Mouse (Mus musculus): ENCODE results near the gene Btbd35f29.
"Not testable (repeated sequence)": the region's sequence is repeated elsewhere in the genome, so short reads cannot be mapped to it uniquely, and the experiment has no call there.

The Btbd35f29 gene

DNA sequence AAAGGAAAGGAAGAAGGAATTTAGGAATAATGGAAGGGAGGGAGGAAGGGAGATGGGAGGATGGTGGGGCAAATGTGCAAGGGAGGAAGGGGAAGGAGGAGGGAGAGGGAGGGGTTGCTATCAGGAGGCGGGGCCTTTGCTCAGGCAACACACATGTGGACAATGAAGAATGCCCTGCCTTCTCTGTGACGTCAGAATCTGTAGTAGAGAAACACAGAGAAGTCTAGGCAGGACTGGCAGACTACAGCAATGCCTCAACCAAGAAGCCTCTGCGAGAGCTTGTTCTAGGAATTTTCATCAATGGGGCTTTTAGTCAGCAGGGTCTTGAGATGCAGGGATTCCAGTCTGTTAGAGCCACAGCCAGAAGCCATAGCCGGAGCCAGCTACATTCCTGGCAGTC lies at the start of gene Btbd35f29:
Gene Btbd35f29 (plus strand): TSS at position 301 of the 400 bp plus-strand sequence.
- DNase-seq (ENCODE audit: low spot score) = not testable (repeated sequence)

DNA sequence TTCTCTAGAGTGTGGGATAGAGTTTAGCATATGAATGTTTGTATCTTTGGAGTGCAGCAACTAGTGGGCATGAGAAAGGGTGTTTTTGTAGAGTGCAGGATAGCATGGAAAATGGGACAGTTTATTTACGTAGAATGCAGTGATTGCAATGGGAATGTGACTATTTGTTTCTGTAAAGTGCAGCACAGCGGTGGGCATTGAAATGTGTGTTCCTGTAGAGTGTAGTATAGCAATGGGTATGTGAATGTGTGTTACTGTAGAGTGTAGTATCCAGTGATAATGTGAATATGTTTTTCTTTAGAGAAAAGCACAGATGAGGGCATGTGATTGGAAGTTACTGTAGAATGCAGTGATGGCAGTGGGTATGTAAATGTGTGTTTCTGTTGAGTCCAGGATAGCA lies 23.9 kb downstream of the Btbd35f29 start:
- DNase-seq (ENCODE audit: low spot score) = not testable (repeated sequence)

DNA sequence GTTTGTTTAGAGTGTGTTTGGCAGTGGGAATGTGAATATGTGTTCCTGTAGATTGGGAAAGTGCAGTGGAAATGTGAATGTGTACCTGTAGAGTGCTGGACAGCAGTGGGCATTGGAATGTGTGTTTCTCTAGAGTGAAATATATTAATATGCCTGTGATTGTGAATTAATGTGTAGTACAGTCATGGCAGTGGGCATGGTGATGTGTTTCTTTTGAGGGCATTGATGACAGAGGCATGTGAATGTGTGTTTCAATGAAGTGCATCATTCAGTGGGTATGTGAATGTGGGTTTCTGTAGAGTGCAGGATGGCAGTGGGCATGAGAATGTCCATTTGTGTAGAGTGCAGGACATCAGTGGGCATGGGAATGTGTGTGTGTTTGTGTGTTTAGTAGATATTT lies 27.7 kb downstream of the Btbd35f29 start:
- not testable (repeated sequence) for DNase-seq (ENCODE audit: low spot score)

DNA sequence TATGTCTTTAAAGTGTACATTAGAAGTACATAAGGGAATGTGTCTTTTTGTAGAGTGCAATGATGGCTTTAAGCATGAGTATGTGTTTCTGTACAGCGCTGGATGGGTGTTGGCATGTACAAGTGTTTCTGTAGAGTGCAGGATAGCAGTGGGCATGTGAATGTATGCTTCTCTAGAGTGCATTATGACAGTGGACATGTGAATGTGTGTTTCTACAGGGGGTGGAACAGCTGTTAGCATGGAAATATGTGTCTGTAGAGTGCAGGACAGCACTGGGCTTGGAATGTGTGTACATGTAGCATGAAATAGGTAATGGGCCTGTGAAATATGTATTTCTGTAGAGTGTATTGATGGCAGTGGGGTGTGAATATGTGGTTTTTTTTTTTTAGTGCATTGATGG lies 28.4 kb downstream of the Btbd35f29 start:
- not testable (repeated sequence) for DNase-seq (ENCODE audit: low spot score)

DNA sequence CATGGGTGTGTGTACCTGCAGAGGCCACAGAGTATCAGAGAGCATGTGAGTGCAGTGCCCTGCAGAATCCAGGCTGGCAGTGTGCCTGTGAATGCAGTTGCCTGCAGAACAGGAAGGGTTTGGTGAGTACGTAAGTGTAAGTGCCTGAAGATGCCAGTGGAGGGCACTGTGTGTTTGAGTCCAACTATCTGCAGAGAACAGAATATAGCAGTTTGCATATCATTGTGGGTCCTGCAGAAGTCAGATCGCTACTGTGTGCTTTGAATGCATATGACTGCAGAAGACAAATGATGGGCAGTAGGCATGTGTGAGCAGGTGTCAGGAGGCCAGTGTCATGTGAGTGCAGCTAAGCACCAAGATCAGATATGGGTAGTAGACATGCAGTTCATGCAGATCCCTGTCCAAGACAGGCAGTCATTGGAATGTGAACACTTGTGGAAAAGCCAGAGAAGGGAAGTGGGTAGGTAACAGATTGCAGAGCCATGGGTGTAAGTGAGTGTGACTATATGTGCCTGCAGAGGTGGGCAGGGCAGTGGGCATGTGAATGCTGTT lies 41.1 kb downstream of the Btbd35f29 start:
- DNase-seq (ENCODE audit: low spot score) = not testable (repeated sequence)

DNA sequence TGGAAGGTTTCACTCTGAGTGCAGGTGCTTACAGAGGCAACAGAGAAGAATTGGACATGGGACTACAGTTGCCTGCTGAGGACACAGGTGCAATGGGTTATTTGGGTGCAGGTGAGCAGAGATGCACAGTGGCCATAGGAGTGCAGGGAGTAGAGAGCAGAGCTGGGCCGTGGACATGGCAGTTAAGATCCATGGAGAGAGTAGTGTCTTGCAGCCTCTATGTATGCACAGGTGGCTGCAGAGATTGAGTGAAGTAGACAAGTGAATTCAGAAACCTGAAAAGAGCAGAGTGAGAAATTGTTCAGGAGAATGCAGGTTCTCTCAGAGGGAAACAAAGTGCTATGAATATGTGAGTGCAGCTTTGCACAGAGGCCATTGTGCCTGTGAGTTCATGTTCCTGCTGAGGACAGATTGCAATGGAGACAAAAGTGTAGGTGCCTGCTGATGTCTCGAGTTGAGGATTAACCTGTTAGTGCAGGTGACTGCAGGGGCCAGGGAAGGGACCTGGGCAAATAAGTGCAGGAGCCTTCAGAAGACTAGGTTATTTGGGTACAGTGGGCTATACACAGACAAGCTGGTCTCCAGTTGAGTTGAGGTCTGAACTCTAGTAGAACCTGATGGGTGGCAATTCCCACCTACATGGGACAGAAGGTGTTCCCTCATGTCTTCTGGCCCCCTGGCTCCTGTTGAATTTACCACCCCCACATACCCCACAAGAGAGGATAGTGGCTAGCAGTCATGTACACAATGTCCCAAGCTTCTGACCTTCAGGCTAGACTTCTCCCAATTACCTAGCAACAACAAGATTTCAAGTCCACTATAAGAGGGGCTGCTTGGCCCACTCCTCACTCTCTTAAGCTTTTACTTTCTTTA lies 42.2 kb downstream of the Btbd35f29 start:
- DNase-seq (ENCODE audit: low spot score) = not testable (repeated sequence)

DNA sequence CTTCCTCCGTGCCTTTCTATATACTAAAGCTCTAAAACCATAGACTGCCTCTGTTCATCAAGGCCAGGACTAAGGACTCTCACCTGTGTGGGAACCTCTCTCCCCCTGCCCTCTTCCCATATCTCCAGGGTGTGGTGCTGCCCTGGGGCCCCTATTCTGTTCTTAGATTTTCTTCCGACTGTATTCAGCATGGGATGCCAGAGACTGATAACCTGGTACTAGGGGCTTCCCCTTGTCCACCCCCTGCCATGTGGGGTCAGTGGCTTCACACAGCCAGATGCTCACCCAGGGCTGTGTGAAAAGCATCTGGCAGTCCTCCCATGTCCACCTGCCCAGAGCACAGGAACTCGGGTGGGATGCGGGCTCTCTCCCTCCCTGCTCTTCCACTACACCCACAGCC lies 43.1 kb downstream of the Btbd35f29 start:
- not testable (repeated sequence) for DNase-seq (ENCODE audit: low spot score)

DNA sequence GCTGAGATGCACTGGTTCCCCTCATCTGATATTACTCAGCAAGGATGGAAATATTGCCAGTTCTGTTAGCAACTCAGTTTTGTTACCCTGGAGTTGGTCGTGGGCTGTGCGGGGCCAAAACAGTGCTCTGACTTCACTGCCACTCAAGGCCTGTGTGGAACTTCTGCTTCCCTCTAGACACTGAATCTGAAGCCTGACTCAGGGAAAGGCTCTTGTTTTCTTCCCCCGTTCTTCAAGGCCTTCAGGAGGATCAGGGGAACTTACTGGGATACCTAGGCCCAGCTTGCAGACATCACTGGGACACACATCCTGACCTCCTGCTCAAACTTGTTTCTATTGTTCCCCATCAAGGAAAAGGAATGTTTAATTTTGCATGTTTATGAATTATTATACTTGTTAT lies 45.2 kb downstream of the Btbd35f29 start:
- DNase-seq (ENCODE audit: low spot score) = not testable (repeated sequence)

DNA sequence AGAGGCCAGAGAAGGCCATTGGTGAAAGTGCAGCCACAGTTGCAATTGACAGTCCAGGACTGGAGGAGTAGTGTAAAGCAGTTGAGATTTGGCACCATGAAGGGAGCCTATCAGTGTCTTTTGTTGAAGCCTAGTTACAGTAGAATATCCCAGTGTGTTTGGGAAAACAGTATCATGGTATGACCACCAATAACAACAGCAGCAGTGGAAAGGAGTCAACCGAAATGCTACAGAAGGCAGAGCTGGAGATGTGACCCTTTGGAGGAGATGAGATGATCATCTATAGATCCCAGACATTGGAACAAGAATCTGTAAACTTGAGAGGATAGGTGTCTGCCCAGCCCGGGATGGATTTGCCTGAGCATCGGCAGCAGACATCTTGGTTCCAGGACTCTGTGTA lies 47.7 kb downstream of the Btbd35f29 start:
- DNase-seq (ENCODE audit: low spot score) = not testable (repeated sequence)
